Comparison of ENCODE assay signal across 13 mouse cellular contexts in genomic region chr1:169462386-169463115, GRCm38 (mm10).
A peak's percentile ranks its signal among the peaks of the same experiment; 100 is the strongest.
DNase-seq lines count a peak whose midpoint lies in the region; ATAC-seq lines count a peak whose summit lies in the region.
"Had no signal": no experiment of that assay in that cellular context is flagged by ENCODE, and none has a peak within 500 bp of the region (broad histone marks: within the 10 kb centered on the region; RNA-seq: fewer than 3 reads in every experiment).

No protein-coding gene starts in this region.

- H3K9ac ChIP-seq in hindbrain, embryonic 16.5 days (ENCODE audit: low read depth, low read length) = no peak overlapping the region
- H3K9ac ChIP-seq: embryonic facial prominence, embryonic 15.5 days; heart, embryonic 15.5 days; lung, embryonic 15.5 days had no signal

- intact Hi-C loops in left cerebral cortex, postnatal 36 days (cut with DNase I) = loop anchor here (5.0 kb wide), 1 partner anchor 115 kb away; no protein-coding TSS in a partner anchor

- H3K36me3 ChIP-seq in hindbrain, embryonic 16.5 days (ENCODE audit: control insufficient read depth, insufficient read depth, low read length) = no peaks in the 10 kb centered on the region
- H3K36me3 ChIP-seq: embryonic facial prominence, embryonic 15.5 days; heart, embryonic 15.5 days; lung, embryonic 15.5 days had no signal

- no peaks in the 10 kb centered on the region for H3K4me1 ChIP-seq in hindbrain, embryonic 16.5 days (ENCODE audit: control insufficient read depth, insufficient read depth, low read depth, low read length)
- H3K4me1 ChIP-seq: heart, embryonic 15.5 days; lung, embryonic 15.5 days had no signal

- 46% methylated on average over 15 of the region's 15 CpGs for WGBS in hindbrain, embryonic 16.5 days

- no peak overlapping the region for H3K4me3 ChIP-seq in hindbrain, embryonic 16.5 days (ENCODE audit: low read length)
- H3K4me3 ChIP-seq: embryonic facial prominence, embryonic 15.5 days; heart, embryonic 15.5 days; lung, embryonic 15.5 days had no signal

- no peaks in the 10 kb centered on the region for H3K9me3 ChIP-seq in hindbrain, embryonic 16.5 days (ENCODE audit: control insufficient read depth, low read length)
- H3K9me3 ChIP-seq: embryonic facial prominence, embryonic 15.5 days; heart, embryonic 15.5 days; lung, embryonic 15.5 days had no signal

- H3K27me3 ChIP-seq in hindbrain, embryonic 16.5 days (replicated peaks; ENCODE audit: control insufficient read depth, insufficient read depth, low read length) = no peaks in the 10 kb centered on the region
- H3K27me3 ChIP-seq: embryonic facial prominence, embryonic 15.5 days; heart, embryonic 15.5 days; lung, embryonic 15.5 days had no signal

- ATAC-seq in hindbrain, embryonic 16.5 days = peak; percentile 81
- no peak for ATAC-seq in CD4-positive, CD25-positive, alpha-beta regulatory T cell, adult 4 months

- peak; percentile 92 for DNase-seq in brain, adult 2 months (ENCODE audit: low read depth, low spot score)
- peak; percentile 54 to 65 for DNase-seq in cerebellum, adult 18-20 months
- peak; percentile 72 to 81 for DNase-seq in left cerebral cortex, postnatal 36 days (ENCODE audit: low spot score in 2 of 2)
- DNase-seq in thymus, postnatal 36 days = no peak
- no peak for DNase-seq in spleen, postnatal 10 days (ENCODE audit: low spot score in 2 of 2)
- no peak for DNase-seq in kidney, adult 9 months
- DNase-seq: adrenal gland, postnatal 10 days; kidney, postnatal 36 days had no signal

- peak overlapping the region; percentile 16; the same call in 1 of the 2 replicates for H3K4me2 ChIP-seq in hindbrain, embryonic 16.5 days (ENCODE audit: low read length)
- H3K4me2 ChIP-seq: embryonic facial prominence, embryonic 15.5 days; heart, embryonic 15.5 days; lung, embryonic 15.5 days had no signal

- H3K27ac ChIP-seq in hindbrain, embryonic 16.5 days (ENCODE audit: low read depth, low read length) = peak overlapping the region; percentile 41; the same call in 1 of the 2 replicates
- H3K27ac ChIP-seq: embryonic facial prominence, embryonic 15.5 days; heart, embryonic 15.5 days; lung, embryonic 15.5 days had no signal

Comparison
In these comparisons a context has a peak if more than half of its experiments do, and no peak if none do; other contexts are left out.
1. DNase-seq: peak in brain, adult 2 months (single experiment), cerebellum, adult 18-20 months (2 of 2) and left cerebral cortex, postnatal 36 days (2 of 2); none in thymus, postnatal 36 days (0 of 2), spleen, postnatal 10 days (0 of 2) and kidney, adult 9 months (single experiment).